Mouse (Mus musculus): ENCODE measurements at regions not wholly inside any gene's neighbourhood (a gene's known extent, or its start where the extent isn't known, plus 50 kb on each side); places are given as distances from the start of the nearest gene placed in this dataset.

DNA sequence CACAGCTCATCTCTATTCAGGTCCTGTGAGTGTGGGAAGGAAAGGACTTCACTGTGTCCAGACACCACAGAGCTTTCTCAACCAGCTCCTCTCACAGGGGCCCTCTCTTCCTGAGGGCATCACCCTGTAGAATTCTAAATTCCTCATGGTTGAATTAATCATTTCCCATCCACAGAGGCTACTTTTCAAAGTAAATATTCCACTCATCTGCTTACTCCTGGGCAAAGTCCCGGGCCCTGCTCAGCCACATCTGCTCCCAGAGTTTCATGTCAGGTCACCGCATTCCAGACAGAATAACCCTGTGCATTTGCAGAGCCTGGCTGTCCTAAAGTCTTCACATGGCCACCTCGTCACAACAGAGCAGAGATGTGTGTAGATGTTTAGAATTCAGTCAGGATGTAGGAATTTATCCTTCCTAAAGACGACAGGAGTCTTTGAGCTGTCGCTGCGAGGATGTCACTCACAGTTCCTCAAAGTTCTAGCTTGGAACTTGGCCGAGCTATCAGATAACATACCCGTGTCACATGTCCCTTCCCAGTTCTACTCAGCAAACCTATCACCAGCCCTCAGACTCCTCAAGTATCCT is 159.8 kb upstream of the Gmds start:
- Histone ChIP-seq H3K9me3 (ENCODE audit: control insufficient read depth) (no peaks in the 10 kb centered on the region), H3K4me1 (replicated peaks; ENCODE audit: control insufficient read depth, insufficient read depth, low read length) (no peaks in the 10 kb centered on the region), H3K4me3 (ENCODE audit: low read depth, low read length) (no peak overlapping the region), H3K9ac (ENCODE audit: low read depth, low read length) (no peak overlapping the region), H3K36me3 (ENCODE audit: control insufficient read depth, insufficient read depth) (no peaks in the 10 kb centered on the region), H3K27ac (ENCODE audit: low read depth, low read length) (no peak overlapping the region), H3K27me3 (replicated peaks; ENCODE audit: control insufficient read depth, insufficient read depth, low read length) (no peaks in the 10 kb centered on the region), H3K4me2 (replicated peaks; ENCODE audit: low read depth) (no peak overlapping the region)
- no peak for ATAC-seq
- TF ChIP-seq CTCF (IDR thresholded peaks at IDR 0.05; ENCODE audit: low read depth) = no peak
- WGBS = 44% methylated on average over 8 of the region's 8 CpGs

DNA sequence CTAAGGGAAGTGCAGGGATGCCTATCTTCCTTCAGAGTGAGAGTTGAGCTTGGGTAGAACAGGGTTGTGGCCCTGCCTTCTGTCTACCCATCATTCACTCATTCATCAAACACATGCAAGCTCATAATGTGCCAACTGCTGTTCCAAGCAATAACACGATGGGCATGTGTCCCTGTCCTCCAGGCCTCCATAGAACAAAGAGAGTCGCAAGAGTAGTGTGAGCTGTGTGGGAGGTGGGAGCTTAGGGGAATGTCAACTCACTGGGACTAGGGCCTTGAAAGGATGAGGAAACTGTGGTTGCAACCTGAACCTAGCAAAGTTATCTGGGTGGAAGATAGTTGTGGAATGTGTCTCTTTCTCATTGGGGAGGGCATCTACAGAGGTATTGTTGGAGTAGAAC is 157.7 kb upstream of the Gmds start:
- TF ChIP-seq CTCF (IDR thresholded peaks at IDR 0.05; ENCODE audit: low read depth) = no peak
- ATAC-seq = no peak
- Histone ChIP-seq H3K9me3 (ENCODE audit: control insufficient read depth) (no peaks in the 10 kb centered on the region), H3K27ac (ENCODE audit: low read depth, low read length) (no peak overlapping the region), H3K27me3 (replicated peaks; ENCODE audit: control insufficient read depth, insufficient read depth, low read length) (no peaks in the 10 kb centered on the region), H3K4me1 (replicated peaks; ENCODE audit: control insufficient read depth, insufficient read depth, low read length) (no peaks in the 10 kb centered on the region), H3K36me3 (ENCODE audit: control insufficient read depth, insufficient read depth) (no peaks in the 10 kb centered on the region), H3K4me3 (ENCODE audit: low read depth, low read length) (no peak overlapping the region), H3K4me2 (replicated peaks; ENCODE audit: low read depth) (no peak overlapping the region), H3K9ac (ENCODE audit: low read depth, low read length) (no peak overlapping the region)
- 94% methylated on average over 2 of the region's 2 CpGs for WGBS

DNA sequence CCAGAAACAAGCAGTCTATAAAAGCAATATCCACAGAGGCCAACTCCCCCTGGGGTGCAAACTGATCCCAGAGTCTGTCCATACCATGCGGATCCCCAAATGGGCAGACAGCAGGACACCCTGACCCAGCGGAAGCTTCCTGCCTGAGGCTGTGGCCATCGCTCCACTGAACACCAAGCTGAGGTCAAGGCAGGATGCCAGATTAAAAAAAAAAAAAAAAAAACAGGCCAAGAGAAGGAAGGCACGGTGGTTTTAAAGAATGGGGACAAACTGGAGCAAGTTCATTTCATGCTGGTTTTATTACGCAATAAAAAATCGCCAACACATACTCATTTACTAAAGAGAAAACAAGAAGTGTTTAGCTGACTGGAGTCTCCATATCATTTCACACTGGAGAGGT is 156.5 kb upstream of the Gmds start:
- H3K9ac ChIP-seq (ENCODE audit: low read depth, low read length) = no peak overlapping the region
- no peak overlapping the region for H3K27ac ChIP-seq (ENCODE audit: low read depth, low read length)
- no peak for ATAC-seq
- no peak overlapping the region for H3K4me2 ChIP-seq (replicated peaks; ENCODE audit: low read depth)
- no peaks in the 10 kb centered on the region for H3K9me3 ChIP-seq (ENCODE audit: control insufficient read depth)
- no peak for TF ChIP-seq CTCF (IDR thresholded peaks at IDR 0.05; ENCODE audit: low read depth)
- H3K36me3 ChIP-seq (ENCODE audit: control insufficient read depth, insufficient read depth) = no peaks in the 10 kb centered on the region
- no peak overlapping the region for H3K4me3 ChIP-seq (ENCODE audit: low read depth, low read length)
- 70% methylated on average over 6 of the region's 6 CpGs for WGBS
- H3K4me1 ChIP-seq (replicated peaks; ENCODE audit: control insufficient read depth, insufficient read depth, low read length) = no peaks in the 10 kb centered on the region
- H3K27me3 ChIP-seq (replicated peaks; ENCODE audit: control insufficient read depth, insufficient read depth, low read length) = no peaks in the 10 kb centered on the region

DNA sequence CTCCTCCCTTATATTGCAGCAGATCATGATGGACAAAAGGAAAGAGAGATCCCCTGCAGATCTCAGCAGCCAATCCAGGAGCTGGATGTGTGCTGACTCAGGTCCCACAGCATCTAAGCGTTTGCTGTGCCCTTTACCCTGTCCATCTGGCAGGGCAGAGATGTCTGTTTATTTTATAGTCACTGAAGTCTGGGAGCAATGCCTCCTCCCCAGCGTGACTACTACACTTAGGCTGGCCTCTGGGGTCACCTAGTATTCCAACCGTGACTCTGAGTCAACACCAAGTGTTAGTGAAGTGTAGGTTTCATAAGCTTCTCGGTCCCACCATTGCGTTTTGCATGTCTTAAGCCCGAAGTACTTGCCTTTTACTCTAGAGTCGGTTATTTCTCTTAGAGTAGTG is 155.3 kb upstream of the Gmds start:
- H3K27me3 ChIP-seq (replicated peaks; ENCODE audit: control insufficient read depth, insufficient read depth, low read length) = no peaks in the 10 kb centered on the region
- no peaks in the 10 kb centered on the region for H3K36me3 ChIP-seq (ENCODE audit: control insufficient read depth, insufficient read depth)
- no peak for TF ChIP-seq CTCF (IDR thresholded peaks at IDR 0.05; ENCODE audit: low read depth)
- 65% methylated on average over 7 of the region's 7 CpGs for WGBS
- no peaks in the 10 kb centered on the region for H3K4me1 ChIP-seq (replicated peaks; ENCODE audit: control insufficient read depth, insufficient read depth, low read length)
- no peak for ATAC-seq
- H3K4me3 ChIP-seq (ENCODE audit: low read depth, low read length) = no peak overlapping the region
- no peak overlapping the region for H3K4me2 ChIP-seq (replicated peaks; ENCODE audit: low read depth)
- no peak overlapping the region for H3K27ac ChIP-seq (ENCODE audit: low read depth, low read length)
- H3K9ac ChIP-seq (ENCODE audit: low read depth, low read length) = no peak overlapping the region
- no peaks in the 10 kb centered on the region for H3K9me3 ChIP-seq (ENCODE audit: control insufficient read depth)

DNA sequence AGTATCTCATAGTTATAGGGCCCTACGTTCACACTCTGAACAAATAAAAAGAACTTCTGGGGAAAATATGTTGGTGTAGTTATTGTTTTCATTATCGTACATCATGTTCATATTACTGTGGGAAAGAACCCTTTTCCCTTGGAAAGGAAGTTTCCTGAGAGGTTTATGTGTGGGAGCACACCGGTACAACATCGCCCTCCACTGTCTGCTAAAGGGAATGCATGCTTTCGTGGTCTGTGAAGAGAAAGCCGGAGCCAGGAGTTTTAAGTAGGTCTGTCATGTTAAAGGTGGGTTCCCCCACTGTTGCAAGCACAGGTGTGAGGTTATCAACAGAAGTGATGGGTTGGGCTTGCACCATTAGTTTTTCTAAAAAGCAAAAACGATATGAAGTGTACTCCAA is 154.8 kb upstream of the Gmds start:
- no peak overlapping the region for H3K4me3 ChIP-seq (ENCODE audit: low read depth, low read length)
- H3K9ac ChIP-seq (ENCODE audit: low read depth, low read length) = no peak overlapping the region
- H3K4me1 ChIP-seq (replicated peaks; ENCODE audit: control insufficient read depth, insufficient read depth, low read length) = no peaks in the 10 kb centered on the region
- no peaks in the 10 kb centered on the region for H3K27me3 ChIP-seq (replicated peaks; ENCODE audit: control insufficient read depth, insufficient read depth, low read length)
- peak; percentile 89 for TF ChIP-seq CTCF (IDR thresholded peaks at IDR 0.05; ENCODE audit: low read depth)
- no peak overlapping the region for H3K4me2 ChIP-seq (replicated peaks; ENCODE audit: low read depth)
- no peaks in the 10 kb centered on the region for H3K9me3 ChIP-seq (ENCODE audit: control insufficient read depth)
- WGBS = 20% methylated on average over 7 of the region's 7 CpGs
- no peak for ATAC-seq
- H3K36me3 ChIP-seq (ENCODE audit: control insufficient read depth, insufficient read depth) = no peaks in the 10 kb centered on the region
- no peak overlapping the region for H3K27ac ChIP-seq (ENCODE audit: low read depth, low read length)

DNA sequence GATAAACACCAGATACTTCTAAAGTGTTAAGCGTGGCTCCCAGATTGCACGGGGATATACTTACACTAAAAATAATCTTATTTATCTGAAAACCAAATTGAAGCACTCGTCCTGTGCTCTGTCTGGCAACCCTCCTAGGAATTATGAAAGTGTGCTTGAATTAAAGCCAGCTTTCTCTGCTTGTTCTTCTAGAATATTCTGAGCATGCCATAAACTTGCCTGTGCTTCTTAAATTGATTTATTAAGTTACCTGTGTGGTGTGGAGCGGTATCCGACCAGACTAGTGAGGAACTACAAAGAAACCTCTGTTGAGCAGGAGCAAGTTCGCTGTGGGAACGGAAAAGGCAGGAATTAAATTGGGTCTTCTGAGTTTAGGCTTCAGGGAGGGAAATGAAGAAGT is 154.0 kb upstream of the Gmds start:
- Histone ChIP-seq H3K9me3 (ENCODE audit: control insufficient read depth) (no peaks in the 10 kb centered on the region), H3K27me3 (replicated peaks; ENCODE audit: control insufficient read depth, insufficient read depth, low read length) (no peaks in the 10 kb centered on the region), H3K4me2 (replicated peaks; ENCODE audit: low read depth) (0 out of 2 replicates have a peak overlapping the region, but pooled peaks have one; percentile 7), H3K4me1 (replicated peaks; ENCODE audit: control insufficient read depth, insufficient read depth, low read length) (no peaks in the 10 kb centered on the region), H3K9ac (ENCODE audit: low read depth, low read length) (no peak overlapping the region), H3K36me3 (ENCODE audit: control insufficient read depth, insufficient read depth) (no peaks in the 10 kb centered on the region), H3K4me3 (ENCODE audit: low read depth, low read length) (no peak overlapping the region), H3K27ac (ENCODE audit: low read depth, low read length) (no peak overlapping the region)
- no peak for TF ChIP-seq CTCF (IDR thresholded peaks at IDR 0.05; ENCODE audit: low read depth)
- ATAC-seq = no peak
- 59% methylated on average over 7 of the region's 7 CpGs for WGBS

Data from intestine, postnatal 0 days (tissue).